In genomic region chr9:95353829-95354391, GRCm38 (mm10) we compare ENCODE assay signal across 24 mouse cellular contexts. TPM values are rescaled to one million over a fixed set of nuclear protein-coding genes. Genes with fewer than 3 reads are reported as not detected.
A peak's percentile ranks its signal among the peaks of the same experiment; 100 is the strongest.
DNase-seq lines count a peak whose midpoint lies in the region; ATAC-seq and TF ChIP-seq lines count a peak whose summit lies in the region.
"Had no signal": no experiment of that assay in that cellular context is flagged by ENCODE, and none has a peak within 500 bp of the region (broad histone marks: within the 10 kb centered on the region; RNA-seq: fewer than 3 reads in every experiment).

No protein-coding gene starts in this region.

- no peaks in the 10 kb centered on the region for H3K36me3 ChIP-seq in kidney, postnatal 0 days (ENCODE audit: insufficient read depth, low read length)
- no peaks in the 10 kb centered on the region for H3K36me3 ChIP-seq in kidney, embryonic 16.5 days (ENCODE audit: insufficient read depth, low read length)
- no peaks in the 10 kb centered on the region for H3K36me3 ChIP-seq in forebrain, embryonic 14.5 days (ENCODE audit: control insufficient read depth, insufficient read depth, low read length)
- H3K36me3 ChIP-seq: embryonic facial prominence, embryonic 15.5 days; forebrain, embryonic 10.5 days; forebrain, embryonic 15.5 days; heart, embryonic 13.5 days; hindbrain, embryonic 12.5 days had no signal

- DNase-seq in kidney, postnatal 0 days (ENCODE audit: low spot score), result peak; percentile 4
- peak; percentile 47 for DNase-seq in induced T-regulatory cell, adult 2 months (ENCODE audit: low read depth)
- peak; percentile 21 for DNase-seq in naive thymus-derived CD4-positive, alpha-beta T cell, adult 2 months (ENCODE audit: low read depth)
- no peak for DNase-seq in forebrain, embryonic 14.5 days (ENCODE audit: low spot score)
- no peak for DNase-seq in spleen, postnatal 4 days (ENCODE audit: low spot score in 2 of 2)
- no peak for DNase-seq in T-cell, adult 2 months (ENCODE audit: low spot score)
- DNase-seq: adrenal gland, adult 8-10 months; adrenal gland, postnatal 36 days; cerebellum, adult 2 months; cerebellum, postnatal 10 days; embryo, embryonic 11 days; gastrocnemius, postnatal 36 days; heart, adult 11 months; heart, postnatal 36 days had no signal

- no peak overlapping the region for H3K9ac ChIP-seq in kidney, postnatal 0 days (ENCODE audit: low read depth, low read length)
- no peak overlapping the region for H3K9ac ChIP-seq in kidney, embryonic 16.5 days (replicated peaks; ENCODE audit: low read length)
- no peak overlapping the region for H3K9ac ChIP-seq in forebrain, embryonic 14.5 days (ENCODE audit: low read length)
- H3K9ac ChIP-seq: embryonic facial prominence, embryonic 15.5 days; forebrain, embryonic 15.5 days; heart, embryonic 13.5 days; hindbrain, embryonic 12.5 days had no signal

- 76% methylated on average over 5 of the region's 5 CpGs for WGBS in kidney, postnatal 0 days
- 74% methylated on average over 5 of the region's 5 CpGs for WGBS in kidney, embryonic 16.5 days
- 86% methylated on average over 5 of the region's 5 CpGs for WGBS in forebrain, embryonic 14.5 days

- no peaks in the 10 kb centered on the region for H3K27me3 ChIP-seq in kidney, postnatal 0 days (ENCODE audit: insufficient read depth, low read length)
- H3K27me3 ChIP-seq in kidney, embryonic 16.5 days (ENCODE audit: insufficient read depth, low read length), result no peaks in the 10 kb centered on the region
- no peaks in the 10 kb centered on the region for H3K27me3 ChIP-seq in forebrain, embryonic 14.5 days (replicated peaks; ENCODE audit: control insufficient read depth, insufficient read depth, low read length)
- H3K27me3 ChIP-seq: embryonic facial prominence, embryonic 15.5 days; forebrain, embryonic 15.5 days; heart, embryonic 13.5 days; hindbrain, embryonic 12.5 days; Patski had no signal

- H3K4me3 ChIP-seq in kidney, postnatal 0 days (replicated peaks; ENCODE audit: low read depth, low read length), result no peak overlapping the region
- H3K4me3 ChIP-seq in kidney, embryonic 16.5 days (ENCODE audit: low read length), result no peak overlapping the region
- H3K4me3 ChIP-seq in forebrain, embryonic 14.5 days (ENCODE audit: low read depth, low read length), result no peak overlapping the region
- H3K4me3 ChIP-seq: embryonic facial prominence, embryonic 15.5 days; erythroblast, embryonic 14.5 days; forebrain, embryonic 10.5 days; forebrain, embryonic 15.5 days; heart, embryonic 13.5 days; hindbrain, embryonic 12.5 days had no signal

- no peak for TF ChIP-seq CTCF in kidney, postnatal 0 days (IDR thresholded peaks at IDR 0.05; ENCODE audit: low read depth)

- ATAC-seq in kidney, postnatal 0 days (replicated peaks; ENCODE audit: low FRiP score, low read depth), result no peak
- no peak for ATAC-seq in kidney, embryonic 16.5 days (ENCODE audit: low FRiP score, low TSS enrichment)
- peak; percentile 34 for ATAC-seq in CD4-positive, CD25-positive, alpha-beta regulatory T cell, adult 4 months
- no peak for ATAC-seq in forebrain, embryonic 14.5 days
- ATAC-seq: forebrain, embryonic 15.5 days; hindbrain, embryonic 16.5 days; Patski had no signal

- H3K4me1 ChIP-seq in kidney, postnatal 0 days (replicated peaks; ENCODE audit: insufficient read depth, low read length), result no peaks in the 10 kb centered on the region
- 0 out of 2 replicates have a peak, but pooled peaks cover 2% of the 10 kb centered on the region for H3K4me1 ChIP-seq in kidney, embryonic 16.5 days (ENCODE audit: insufficient read depth, low read length)
- H3K4me1 ChIP-seq in forebrain, embryonic 14.5 days (ENCODE audit: control insufficient read depth, insufficient read depth, low read length), result no peaks in the 10 kb centered on the region
- H3K4me1 ChIP-seq: embryonic facial prominence, embryonic 15.5 days; forebrain, embryonic 15.5 days; heart, embryonic 13.5 days; hindbrain, embryonic 12.5 days had no signal

- no peak overlapping the region for H3K27ac ChIP-seq in kidney, postnatal 0 days
- no peak overlapping the region for H3K27ac ChIP-seq in kidney, embryonic 16.5 days (ENCODE audit: low read length)
- no peak overlapping the region for H3K27ac ChIP-seq in forebrain, embryonic 14.5 days (ENCODE audit: low read depth, low read length)
- H3K27ac ChIP-seq: embryonic facial prominence, embryonic 15.5 days; forebrain, embryonic 10.5 days; forebrain, embryonic 15.5 days; heart, embryonic 13.5 days; hindbrain, embryonic 12.5 days had no signal

- no peaks in the 10 kb centered on the region for H3K9me3 ChIP-seq in kidney, postnatal 0 days (replicated peaks; ENCODE audit: low read length)
- no peaks in the 10 kb centered on the region for H3K9me3 ChIP-seq in kidney, embryonic 16.5 days (ENCODE audit: low read length)
- H3K9me3 ChIP-seq in forebrain, embryonic 14.5 days (replicated peaks; ENCODE audit: control insufficient read depth, low read length), result no peaks in the 10 kb centered on the region
- H3K9me3 ChIP-seq: embryonic facial prominence, embryonic 15.5 days; forebrain, embryonic 10.5 days; forebrain, embryonic 15.5 days; heart, embryonic 13.5 days; hindbrain, embryonic 12.5 days had no signal

- no peak overlapping the region for H3K4me2 ChIP-seq in kidney, postnatal 0 days (ENCODE audit: low read length)
- no peak overlapping the region for H3K4me2 ChIP-seq in kidney, embryonic 16.5 days (replicated peaks; ENCODE audit: low read depth, low read length)
- no peak overlapping the region for H3K4me2 ChIP-seq in forebrain, embryonic 14.5 days (ENCODE audit: low read length)
- H3K4me2 ChIP-seq: embryonic facial prominence, embryonic 15.5 days; forebrain, embryonic 15.5 days; heart, embryonic 13.5 days; hindbrain, embryonic 12.5 days had no signal

RNA-seq across cellular contexts. Expression of gene Chst2, which starts 52.6 kb away (rescaled TPM):
- polyA plus RNA-seq in kidney, postnatal 0 days (2015; fragmentation: Nextera tagmentation; extraction: Ambion mirVana), result 4.8 and 5.5 TPM in 2 replicates
- polyA plus RNA-seq in kidney, embryonic 16.5 days (2015; fragmentation: Nextera tagmentation; extraction: Ambion mirVana), result 6.6 and 7.2 TPM in 2 replicates
- 1 to 10 TPM; 5.0 to 5.9 TPM for polyA plus RNA-seq in CD4-positive, CD25-positive, alpha-beta regulatory T cell, adult 4 months (2017; shearing (Covaris generic))
- 10.2 and 13.1 TPM in 2 replicates for polyA plus RNA-seq in forebrain, embryonic 14.5 days (2014; fragmentation: Nextera tagmentation; extraction: Ambion mirVana)

Comparison
In these comparisons a context has a peak if more than half of its experiments do, and no peak if none do; other contexts are left out.
1. DNase-seq: peak in kidney, postnatal 0 days (single experiment), induced T-regulatory cell, adult 2 months (single experiment) and naive thymus-derived CD4-positive, alpha-beta T cell, adult 2 months (single experiment); none in forebrain, embryonic 14.5 days (single experiment), spleen, postnatal 4 days (0 of 2) and T-cell, adult 2 months (single experiment).